Mouse (Mus musculus) embryonic fibroblast, embryonic 13.5 days (primary cell): ENCODE measurements around the gene Hist1h4i.

Experiments
- CTCF ChIP-seq: IDR thresholded peaks from 2 replicates; pipeline ENCODE4 v1.5.1; 2011; ENCODE audit warnings: mild to moderate bottlenecking, control low read depth, low read length, moderate library complexity, borderline replicate concordance; ENCODE audit not compliant: insufficient read depth
- POLR2A ChIP-seq: IDR thresholded peaks from 2 replicates; pipeline ENCODE4 v1.6.1; 2011; ENCODE audit warnings: low read depth, mild to moderate bottlenecking, control low read depth, low read length, moderate library complexity

DNA sequence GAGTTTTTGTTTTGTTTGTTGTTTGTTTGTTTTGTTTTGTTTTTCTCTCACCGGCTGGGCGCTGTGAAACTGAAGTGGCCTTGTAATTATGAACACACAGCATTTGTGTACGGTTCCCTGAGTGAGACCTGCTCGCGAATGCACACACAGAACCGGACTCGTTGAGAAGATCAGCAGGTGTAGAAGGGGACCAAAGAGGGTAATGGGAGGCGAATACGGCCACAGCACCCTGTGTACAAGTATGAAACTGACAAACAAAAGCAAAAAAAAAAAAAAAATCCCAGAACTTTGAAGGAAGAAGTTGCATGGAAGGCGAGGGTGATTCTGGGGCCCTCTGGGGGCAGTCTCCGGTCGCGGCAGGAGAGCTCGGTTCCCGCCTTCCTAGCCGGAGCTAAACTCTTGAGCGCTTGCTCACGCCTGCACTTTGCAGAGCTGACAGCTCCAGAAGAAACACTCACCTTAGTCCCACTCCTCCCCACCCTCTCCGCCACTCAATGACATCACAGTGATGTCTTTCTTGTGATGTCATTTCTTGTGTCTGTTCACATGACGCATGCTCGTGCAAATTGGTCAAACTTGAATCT is 45.7 kb downstream of the Hist1h4i start:
- TF ChIP-seq POLR2A (no peak), CTCF (no peak)
